Mouse (Mus musculus): ENCODE measurements around the gene Olfr32.
"Not testable (repeated sequence)": the region's sequence is repeated elsewhere in the genome, so short reads cannot be mapped to it uniquely, and the experiment has no call there.

The Olfr32 gene

DNA sequence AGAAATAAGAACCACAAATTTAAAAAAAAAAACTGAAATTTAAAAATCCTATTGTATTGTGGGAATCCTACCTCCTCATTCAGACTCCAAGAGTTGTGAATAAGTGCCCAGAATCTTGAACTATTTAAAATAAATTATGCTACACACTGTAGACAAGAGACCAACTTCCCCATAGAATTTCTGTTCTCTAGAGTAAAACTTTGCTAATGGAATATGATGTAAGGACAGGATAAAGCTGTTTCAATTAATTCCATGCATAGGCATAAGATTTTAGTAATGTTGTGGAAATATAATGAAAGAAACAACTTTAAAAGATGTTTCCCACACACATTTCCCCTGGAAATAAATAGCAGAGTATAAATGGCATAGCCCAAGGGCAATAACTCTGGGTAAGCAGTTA lies at the start of gene Olfr32:
Olfr32 (minus strand) TSS at position 101 of the 400 bp plus-strand sequence.
- DNase-seq (ENCODE audit: low spot score): no peak

DNA sequence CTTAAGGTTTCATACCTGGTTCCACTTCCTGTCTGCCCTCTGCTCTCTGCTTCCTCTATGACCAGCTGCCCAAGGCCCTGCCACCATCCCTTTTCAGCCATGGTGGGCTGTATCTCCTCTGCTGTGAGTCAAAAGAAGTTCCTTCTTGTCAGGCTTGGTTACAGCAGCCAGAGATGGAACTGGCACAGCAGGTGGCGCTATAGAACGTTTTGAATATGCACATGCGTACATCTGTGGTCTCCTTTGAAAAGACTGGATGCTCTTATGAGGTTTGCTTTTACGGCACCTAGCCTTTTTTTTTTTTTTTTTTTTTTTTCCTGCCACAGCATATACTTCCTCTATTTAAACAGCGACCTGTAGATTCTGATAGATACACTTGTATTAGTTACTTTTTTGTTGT lies 45.0 kb upstream of the Olfr32 start:
- DNase-seq (ENCODE audit: low spot score): not testable (repeated sequence)

DNA sequence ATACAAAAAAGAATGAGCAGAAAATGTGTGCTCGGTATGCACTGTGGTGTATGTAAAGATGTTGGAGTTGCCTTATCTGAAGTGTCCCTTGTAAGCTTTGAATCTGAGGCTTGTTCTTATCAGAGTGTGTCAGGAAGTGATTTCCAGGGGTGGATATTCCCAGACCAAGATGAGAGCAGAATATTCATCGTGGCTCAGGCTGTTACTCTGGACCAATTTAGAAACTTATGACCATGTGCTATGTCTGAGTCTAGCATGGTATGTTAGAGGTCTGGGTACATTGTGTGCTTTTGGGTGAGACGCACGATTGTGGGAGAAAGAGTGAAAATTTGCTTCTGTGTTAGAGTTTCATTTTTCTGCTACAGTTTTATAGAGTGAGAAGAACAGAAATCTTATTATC lies 44.0 kb upstream of the Olfr32 start:
- DNase-seq (ENCODE audit: low spot score): not testable (repeated sequence)

DNA sequence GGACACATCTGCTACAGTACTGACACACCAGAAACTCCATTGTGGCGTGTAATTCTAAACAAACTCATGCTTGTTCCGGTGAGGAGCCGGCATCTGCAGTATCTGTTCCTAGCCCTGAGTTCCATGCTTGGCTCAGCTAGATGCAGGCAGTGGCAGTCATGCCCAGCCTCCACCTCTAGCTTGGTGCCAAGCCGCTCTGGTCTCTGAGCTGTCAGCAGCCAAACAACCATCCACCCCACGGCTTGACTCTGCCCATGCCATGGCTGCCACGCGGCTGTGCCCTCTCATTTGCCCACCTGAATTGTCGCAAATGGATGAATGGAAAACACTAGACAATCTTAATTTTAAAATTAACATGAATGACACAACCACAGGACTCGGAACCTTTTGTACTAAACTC lies 11.8 kb upstream of the Olfr32 start:
- DNase-seq (ENCODE audit: low spot score): no peak

DNA sequence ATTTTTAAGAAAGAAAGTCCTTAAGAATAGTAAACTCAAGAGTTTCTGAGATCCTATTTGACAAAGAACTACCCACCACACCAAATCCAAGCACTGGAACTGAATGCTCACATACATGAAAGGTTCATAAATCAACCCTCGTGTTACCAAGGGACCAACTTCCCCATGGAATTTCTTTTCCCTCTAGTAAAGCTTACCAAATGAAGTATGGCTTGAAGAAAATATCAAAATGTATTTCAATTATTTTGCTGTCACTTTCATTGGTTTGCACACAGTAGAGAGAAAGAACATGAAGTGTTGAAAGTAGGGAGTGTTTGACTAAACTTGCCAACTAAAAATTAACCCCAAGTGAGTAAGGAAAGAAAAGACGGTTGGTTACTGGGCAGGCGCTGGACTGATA lies 10.9 kb upstream of the Olfr32 start, which contains the start of gene Olfr1270:
Olfr1270 (minus strand) TSS at position 101 of the 400 bp plus-strand sequence.
- DNase-seq (ENCODE audit: low spot score): no peak

DNA sequence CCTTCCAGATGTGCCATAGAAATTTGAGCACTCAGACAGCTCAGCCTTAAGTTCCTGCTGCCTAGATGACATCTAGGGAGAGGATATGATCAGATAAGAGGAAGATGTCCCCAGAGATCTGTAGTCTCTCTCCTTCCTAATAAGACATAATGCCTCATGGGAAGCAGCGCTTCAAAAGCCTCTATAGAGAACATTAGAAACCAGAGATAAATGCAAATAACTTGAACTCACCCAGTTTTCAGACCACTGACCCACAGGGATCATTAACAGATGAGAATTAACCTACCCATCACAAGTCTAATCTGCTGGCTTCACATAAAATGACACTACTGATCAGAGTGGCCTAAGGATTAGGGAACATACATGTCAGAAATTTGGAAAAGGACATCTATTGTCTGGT lies 20.8 kb downstream of the Olfr32 start, which contains the start of gene Olfr1269:
Olfr1269 (minus strand) TSS at position 101 of the 400 bp plus-strand sequence.
- DNase-seq (ENCODE audit: low spot score): no peak
